Mouse (Mus musculus) liver, embryonic 14.5 days (tissue): ENCODE data around the gene Phpt1.

ENCODE experiments used
- CTCF ChIP-seq: IDR thresholded peaks from 2 replicates; pipeline ENCODE4 v1.5.1; 2016; ENCODE audit warnings: antibody characterized with exemption, low read depth, control low read depth
- EP300 ChIP-seq: IDR thresholded peaks from 2 replicates; pipeline ENCODE4 v1.6.1; 2016; ENCODE audit warnings: antibody characterized with exemption, low read depth

GRCm38 (mm10) chr2:25583571-25583970 lies 8.5 kb upstream of the Phpt1 start:
- TF ChIP-seq CTCF, result no peak
- no peak for TF ChIP-seq EP300
